Mouse (Mus musculus) lung, adult 2 months (tissue): ENCODE measurements around the gene Rtbdn.

Experiments used
- CTCF ChIP-seq: fragments of 200-500 bp; IDR thresholded peaks from 2 replicates; pipeline ENCODE4 v1.5.1; 2011; ENCODE audit warnings: mild to moderate bottlenecking, low read length, control low read depth; ENCODE audit not compliant: insufficient read depth
- POLR2A ChIP-seq: fragments of 200-500 bp; IDR thresholded peaks from 2 replicates; pipeline ENCODE4 v1.6.1; 2011; ENCODE audit warnings: low read depth, mild to moderate bottlenecking, control low read depth, low read length, borderline replicate concordance; ENCODE audit errors: extremely low read depth

DNA sequence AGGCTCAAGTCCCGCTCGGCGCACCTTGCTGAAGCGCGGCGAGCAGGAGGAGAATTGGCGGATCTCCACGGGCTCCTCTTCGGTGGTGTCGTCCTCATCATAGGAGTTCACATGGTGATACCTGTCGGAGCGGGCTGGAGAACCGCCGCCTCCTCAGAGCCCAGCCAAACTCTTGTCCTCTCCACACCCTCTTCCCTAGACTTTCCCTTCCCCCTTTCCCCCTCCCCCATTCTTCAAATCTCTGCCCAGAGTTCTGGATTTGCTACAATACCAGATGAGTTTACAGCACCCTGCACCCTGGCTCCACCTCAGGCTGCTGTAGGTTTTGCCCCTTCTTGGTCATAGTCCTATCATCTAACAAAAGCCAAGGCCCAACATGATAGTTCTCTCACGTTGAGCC lies 28.1 kb upstream of the Rtbdn start:
- no peak for TF ChIP-seq POLR2A
- no peak for TF ChIP-seq CTCF
